Mouse (Mus musculus) inflammation-experienced regulatory T-cells (primary cell): ENCODE results near the gene Nlrc3. TPM values are rescaled to one million over a fixed set of nuclear protein-coding genes. Genes with fewer than 3 reads are reported as not detected.

Experiments
- polyA plus RNA-seq, 2 experiments: library from polyadenylated mRNA; unstranded; fragments of 100-300 nt; shearing (Covaris generic); gene quantifications; one replicate each; pipeline ENCODE4 v1.2.1; 2017

Gene Nlrc3
- polyA plus RNA-seq = 10 to 100 TPM; 56.1 to 69.9 TPM

DNA sequence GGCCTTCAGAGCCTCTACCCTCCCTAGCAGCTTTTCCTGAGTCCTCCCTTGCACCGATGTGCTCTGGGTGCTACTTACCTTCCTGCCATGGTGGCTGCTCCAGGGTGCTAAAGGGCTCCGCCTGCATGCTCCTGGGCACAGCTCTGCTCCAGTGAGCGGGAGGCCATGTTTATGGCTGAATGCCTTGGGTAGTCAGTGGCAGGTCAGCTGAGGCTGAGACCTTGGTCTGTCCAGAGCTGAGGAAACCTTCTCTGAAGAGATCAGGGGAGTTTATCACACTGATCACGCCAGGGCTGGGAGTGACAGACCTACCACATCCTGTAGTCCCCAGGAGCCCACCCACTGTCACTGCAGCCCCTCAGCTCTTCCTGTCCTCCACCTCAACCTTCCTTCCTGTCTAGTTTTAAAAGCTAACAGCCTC lies at the start of gene Nlrc3:
Gene Nlrc3, minus strand, starts transcription at position 382 of the 421 bp plus-strand sequence.

DNA sequence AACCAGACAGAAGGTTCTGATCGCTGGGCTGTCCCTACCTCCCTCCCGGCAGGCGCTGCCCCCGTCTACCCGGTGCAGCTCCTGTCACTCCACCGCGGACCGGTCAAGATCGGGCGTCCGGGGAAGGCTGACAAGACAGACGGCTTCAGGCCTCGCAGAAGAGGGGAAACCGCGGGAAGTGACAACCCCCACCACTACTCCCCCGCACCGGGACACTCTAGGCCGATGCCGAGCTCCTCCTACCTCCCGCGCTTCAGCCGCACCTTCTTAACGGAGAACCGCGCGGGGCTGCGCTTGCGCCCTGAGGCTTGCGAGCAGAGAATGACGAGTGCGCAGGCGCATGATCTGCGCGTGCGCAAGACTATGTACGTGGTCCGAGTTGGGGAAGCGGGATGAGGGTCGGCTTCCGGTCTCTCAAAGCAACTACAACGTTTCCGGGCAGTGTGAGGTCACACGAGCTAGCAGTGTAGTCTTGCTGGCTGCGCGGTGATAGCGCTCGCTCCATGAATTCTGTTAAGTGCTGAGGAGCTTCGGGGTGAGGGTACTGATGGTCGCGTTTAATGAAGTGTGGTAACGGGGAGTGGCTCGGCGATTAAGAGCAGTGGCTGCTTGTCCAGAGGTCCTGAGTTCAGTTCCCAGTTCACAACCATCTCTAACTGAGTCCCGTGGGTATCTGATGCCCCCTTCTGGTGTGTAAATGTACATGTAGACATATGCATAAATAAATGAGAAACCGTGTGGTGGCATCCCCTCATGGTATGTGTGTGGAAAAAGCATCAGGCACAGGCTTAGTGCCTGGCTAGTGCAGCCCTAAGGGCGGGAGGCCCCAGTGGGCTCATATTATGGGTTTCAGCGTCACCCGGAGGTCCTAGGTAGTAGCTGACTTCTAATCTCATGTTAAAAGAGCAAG lies 27.3 kb upstream of the Nlrc3 start, which contains the start of gene Slx4:
Gene Slx4, minus strand, starts transcription at position 282 of the 910 bp plus-strand sequence.

DNA sequence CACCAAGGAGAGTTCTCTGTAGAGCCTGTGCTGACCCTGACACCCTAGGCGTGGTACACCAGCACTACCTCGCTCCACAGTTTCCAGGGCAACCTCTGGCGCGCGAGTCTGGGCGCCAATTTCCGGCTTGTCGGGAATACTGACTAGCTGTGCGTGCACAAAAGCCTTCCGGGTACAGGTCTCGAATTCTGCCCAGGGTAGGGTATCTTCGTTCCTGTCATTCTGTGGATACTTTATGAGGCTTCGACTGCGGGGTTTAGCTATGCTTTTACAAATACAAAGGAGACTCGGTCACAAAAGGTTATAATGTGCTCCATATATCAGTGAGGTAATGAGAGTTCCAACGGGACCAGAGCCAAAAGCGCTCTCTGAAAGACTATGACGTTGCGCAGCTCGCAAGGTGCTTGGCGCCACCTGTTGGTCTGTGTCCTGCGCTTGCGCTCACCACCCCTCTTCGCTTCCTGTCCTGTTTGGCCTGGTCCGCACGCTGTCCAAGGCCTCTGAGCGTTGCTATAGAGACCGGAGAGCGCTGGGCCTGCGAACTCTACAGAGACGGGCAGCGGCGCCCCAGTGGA lies 67.8 kb downstream of the Nlrc3 start, which contains the start of the genes 1700037C18Rik and Cluap1:
Gene 1700037C18Rik, minus strand, starts transcription at position 153 of the 575 bp plus-strand sequence.
Gene Cluap1, plus strand, starts transcription at position 265 of the 575 bp plus-strand sequence.

Other genes starting within 250 kb of the Nlrc3 start
- 10 to 100 TPM; 63.8 to 78.0 TPM for gene Zfp263, start 232.5 kb downstream of the Nlrc3 start, polyA plus RNA-seq
- gene Olfr15, start 145.8 kb downstream of the Nlrc3 start, polyA plus RNA-seq = 1 to 10 TPM in 1 of 2 experiments, under 1 TPM in 1; 0.48 to 1.2 TPM
- gene Zfp174, start 129.4 kb downstream of the Nlrc3 start, polyA plus RNA-seq = 1 to 10 TPM in 1 of 2 experiments, under 1 TPM in 1; 0.34 to 1.2 TPM
- gene Naa60, start 104.3 kb downstream of the Nlrc3 start, polyA plus RNA-seq = 100 to 1,000 TPM; 117 to 122 TPM
- 10 to 100 TPM in 1 of 2 experiments, 1 to 10 TPM in 1; 8.5 to 14.6 TPM for gene Zfp597, start 92.1 kb downstream of the Nlrc3 start, polyA plus RNA-seq
- 1 to 10 TPM in 1 of 2 experiments, not detected in 1; 2.0 TPM for gene Gm20695, start 92.0 kb downstream of the Nlrc3 start, polyA plus RNA-seq
- 10 to 100 TPM in 1 of 2 experiments, 1 to 10 TPM in 1; 8.3 to 13.1 TPM for gene 1700037C18Rik, start 67.9 kb downstream of the Nlrc3 start, polyA plus RNA-seq
- 10 to 100 TPM; 28.0 to 28.1 TPM for gene Cluap1, start 67.8 kb downstream of the Nlrc3 start, polyA plus RNA-seq
- gene Slx4, start 27.1 kb upstream of the Nlrc3 start, polyA plus RNA-seq = 10 to 100 TPM; 29.2 to 35.4 TPM
- gene Dnase1, start 60.3 kb upstream of the Nlrc3 start, polyA plus RNA-seq = 1,000 to 10,000 TPM in 1 of 2 experiments, 10 to 100 TPM in 1; 10.3 to 1,075 TPM
- 10 to 100 TPM; 65.0 to 68.7 TPM for gene Trap1, start 101.2 kb upstream of the Nlrc3 start, polyA plus RNA-seq
- gene Crebbp, start 237.4 kb upstream of the Nlrc3 start, polyA plus RNA-seq = 10 to 100 TPM; 25.7 to 28.8 TPM